In genomic region chr5:110639459-110639858, GRCm38 (mm10) we compare ENCODE assay signal across 8 mouse cellular contexts. TPM values are rescaled to one million over a fixed set of nuclear protein-coding genes. Genes with fewer than 3 reads are reported as not detected.
DNase-seq lines count a peak whose midpoint lies in the region; ATAC-seq and TF ChIP-seq lines count a peak whose summit lies in the region.

No protein-coding gene starts in this region.

- H3K4me3 ChIP-seq in embryonic facial prominence, embryonic 11.5 days (ENCODE audit: low read depth, low read length), result no peak overlapping the region
- H3K4me3 ChIP-seq in heart, embryonic 14.5 days (ENCODE audit: control insufficient read depth in 1 of 2, insufficient read depth in 1 of 2, low read depth in 1 of 2, low read length in 2 of 2), result peak overlapping the region in 1 of 2 experiments; percentile 19; a peak in 2 of 4 replicates
- H3K4me3 ChIP-seq in liver, embryonic 13.5 days (replicated peaks), result peak overlapping the region; percentile 25; the same call in 1 of the 2 replicates
- H3K4me3 ChIP-seq in neural tube, embryonic 12.5 days, result no peak overlapping the region
- H3K4me3 ChIP-seq in stomach, postnatal 0 days (ENCODE audit: low read depth, low read length), result no peak overlapping the region

- H3K27ac ChIP-seq in embryonic facial prominence, embryonic 11.5 days (replicated peaks; ENCODE audit: low read depth, low read length), result no peak overlapping the region
- no peak overlapping the region for H3K27ac ChIP-seq in heart, embryonic 14.5 days (replicated peaks in 1 of 2; ENCODE audit: control insufficient read depth in 1 of 2, insufficient read depth in 1 of 2, low read depth in 2 of 2, low read length in 2 of 2)
- no peak overlapping the region for H3K27ac ChIP-seq in liver, embryonic 13.5 days
- H3K27ac ChIP-seq in neural tube, embryonic 12.5 days, result no peak overlapping the region
- H3K27ac ChIP-seq in stomach, postnatal 0 days (replicated peaks), result no peak overlapping the region

- H3K27me3 ChIP-seq in embryonic facial prominence, embryonic 11.5 days (ENCODE audit: control insufficient read depth, insufficient read depth, low read length), result no peaks in the 10 kb centered on the region
- no peaks in the 10 kb centered on the region for H3K27me3 ChIP-seq in heart, embryonic 14.5 days (ENCODE audit: control insufficient read depth, insufficient read depth, low read length)
- peaks cover 4% of the 10 kb centered on the region; the same call in 1 of the 2 replicates for H3K27me3 ChIP-seq in liver, embryonic 13.5 days
- no peaks in the 10 kb centered on the region for H3K27me3 ChIP-seq in neural tube, embryonic 12.5 days (replicated peaks)
- H3K27me3 ChIP-seq in stomach, postnatal 0 days (ENCODE audit: control insufficient read depth, insufficient read depth, low read length), result no peaks in the 10 kb centered on the region

- H3K36me3 ChIP-seq in embryonic facial prominence, embryonic 11.5 days (replicated peaks; ENCODE audit: control insufficient read depth, insufficient read depth, low read depth, low read length), result no peaks in the 10 kb centered on the region
- no peaks in the 10 kb centered on the region for H3K36me3 ChIP-seq in heart, embryonic 14.5 days (ENCODE audit: control insufficient read depth, insufficient read depth, low read length)
- peaks cover 2% of the 10 kb centered on the region for H3K36me3 ChIP-seq in liver, embryonic 13.5 days
- H3K36me3 ChIP-seq in neural tube, embryonic 12.5 days, result no peaks in the 10 kb centered on the region
- no peaks in the 10 kb centered on the region for H3K36me3 ChIP-seq in stomach, postnatal 0 days (ENCODE audit: control insufficient read depth, insufficient read depth, low read length)

- TF ChIP-seq EP300 in stomach, postnatal 0 days (optimal IDR thresholded peaks at IDR 0.05), result no peak

- H3K4me2 ChIP-seq in embryonic facial prominence, embryonic 11.5 days (ENCODE audit: low read depth, low read length), result no peak overlapping the region; the same call in 1 of the 2 replicates
- H3K4me2 ChIP-seq in heart, embryonic 14.5 days (ENCODE audit: low read length), result peak overlapping the region; percentile 46
- H3K4me2 ChIP-seq in liver, embryonic 13.5 days, result peak overlapping the region; percentile 46
- peak overlapping the region; percentile 33 for H3K4me2 ChIP-seq in neural tube, embryonic 12.5 days (replicated peaks)
- peak overlapping the region; percentile 47 for H3K4me2 ChIP-seq in stomach, postnatal 0 days (replicated peaks; ENCODE audit: low read depth)

- no peaks in the 10 kb centered on the region for H3K4me1 ChIP-seq in embryonic facial prominence, embryonic 11.5 days (ENCODE audit: control insufficient read depth, insufficient read depth, low read length)
- no peaks in the 10 kb centered on the region for H3K4me1 ChIP-seq in heart, embryonic 14.5 days (ENCODE audit: control insufficient read depth in 2 of 2, insufficient read depth in 2 of 2, low read length in 2 of 2)
- H3K4me1 ChIP-seq in liver, embryonic 13.5 days (replicated peaks), result no peaks in the 10 kb centered on the region
- no peaks in the 10 kb centered on the region for H3K4me1 ChIP-seq in neural tube, embryonic 12.5 days
- H3K4me1 ChIP-seq in stomach, postnatal 0 days (replicated peaks; ENCODE audit: control insufficient read depth, insufficient read depth), result no peaks in the 10 kb centered on the region

- peak; percentile 86 for DNase-seq in CD4-positive helper T cell, adult 2 months (ENCODE audit: low read depth, low spot score)
- DNase-seq in adrenal gland, adult 8-10 months, result peak; percentile 39
- DNase-seq in embryonic facial prominence, embryonic 11.5 days (ENCODE audit: low spot score), result peak; percentile 84
- peak; percentile 63 to 80 for DNase-seq in kidney, postnatal 36 days
- peak; percentile 50 for DNase-seq in liver, embryonic 13.5 days
- peak; percentile 69 for DNase-seq in stomach, postnatal 0 days (ENCODE audit: low spot score)

- H3K9me3 ChIP-seq in embryonic facial prominence, embryonic 11.5 days (replicated peaks; ENCODE audit: control insufficient read depth, low read length), result no peaks in the 10 kb centered on the region
- H3K9me3 ChIP-seq in heart, embryonic 14.5 days (ENCODE audit: control insufficient read depth, low read length), result no peaks in the 10 kb centered on the region
- H3K9me3 ChIP-seq in liver, embryonic 13.5 days (replicated peaks), result no peaks in the 10 kb centered on the region
- no peaks in the 10 kb centered on the region for H3K9me3 ChIP-seq in neural tube, embryonic 12.5 days
- H3K9me3 ChIP-seq in stomach, postnatal 0 days (ENCODE audit: control insufficient read depth, low read length), result no peaks in the 10 kb centered on the region

- peak; percentile 90 for TF ChIP-seq CTCF in stomach, postnatal 0 days (IDR thresholded peaks at IDR 0.05; ENCODE audit: low read depth)

- peak overlapping the region; percentile 39 for H3K9ac ChIP-seq in embryonic facial prominence, embryonic 11.5 days (replicated peaks; ENCODE audit: low read length)
- peak overlapping the region; percentile 58; the same call in 1 of the 2 replicates for H3K9ac ChIP-seq in heart, embryonic 14.5 days (ENCODE audit: low read length)
- no peak overlapping the region for H3K9ac ChIP-seq in liver, embryonic 13.5 days
- no peak overlapping the region for H3K9ac ChIP-seq in neural tube, embryonic 12.5 days
- no peak overlapping the region for H3K9ac ChIP-seq in stomach, postnatal 0 days (ENCODE audit: low read length)

- 23% methylated on average over 12 of the region's 12 CpGs for WGBS in embryonic facial prominence, embryonic 11.5 days
- 17% methylated on average over 12 of the region's 12 CpGs for WGBS in heart, embryonic 14.5 days
- 21% methylated on average over 12 of the region's 12 CpGs for WGBS in liver, embryonic 13.5 days (ENCODE audit: insufficient replicate concordance)
- 25% methylated on average over 12 of the region's 12 CpGs for WGBS in neural tube, embryonic 12.5 days
- WGBS in stomach, postnatal 0 days, result 22% methylated on average over 12 of the region's 12 CpGs

- no peak for ATAC-seq in embryonic facial prominence, embryonic 11.5 days (replicated peaks; ENCODE audit: insufficient number of reproducible peaks, low FRiP score, low TSS enrichment, low read depth)
- ATAC-seq in heart, embryonic 14.5 days (ENCODE audit: insufficient number of reproducible peaks, insufficient read depth, low FRiP score, low read depth), result no peak
- ATAC-seq in liver, embryonic 13.5 days (ENCODE audit: low read depth), result no peak
- ATAC-seq in neural tube, embryonic 12.5 days (ENCODE audit: low FRiP score, low read depth), result no peak
- ATAC-seq in stomach, postnatal 0 days (ENCODE audit: low FRiP score, low TSS enrichment), result no peak

RNA-seq across cellular contexts. Expression of gene Noc4l, which starts 13.8 kb away (rescaled TPM):
- total RNA-seq in adrenal gland, adult 8-10 months (2022), result 10 to 100 TPM; 16.0 to 22.6 (median 19.0) TPM
- 57.4 and 60.4 TPM in 2 replicates for polyA plus RNA-seq in embryonic facial prominence, embryonic 11.5 days (2014; fragmentation: Nextera tagmentation; extraction: Ambion mirVana)
- polyA plus RNA-seq in heart, embryonic 14.5 days (2014; fragmentation: Nextera tagmentation; extraction: Ambion mirVana), result 25.6 and 27.5 TPM in 2 replicates
- polyA plus RNA-seq in liver, embryonic 13.5 days (2015; fragmentation: Nextera tagmentation; extraction: Ambion mirVana), result 66.8 and 70.9 TPM in 2 replicates
- polyA plus RNA-seq in neural tube, embryonic 12.5 days (2016; fragmentation: Nextera tagmentation; extraction: Ambion mirVana), result 49.2 and 50.4 TPM in 2 replicates
- polyA plus RNA-seq in stomach, postnatal 0 days (2015; fragmentation: Nextera tagmentation; extraction: Ambion mirVana), result 24.1 and 25.9 TPM in 2 replicates

RNA-seq across cellular contexts. Expression of gene Ddx51, which starts 13.8 kb away (rescaled TPM):
- 10 to 100 TPM; 24.3 to 30.8 (median 26.9) TPM for total RNA-seq in adrenal gland, adult 8-10 months (2022)
- 39.7 and 42.7 TPM in 2 replicates for polyA plus RNA-seq in embryonic facial prominence, embryonic 11.5 days (2014; fragmentation: Nextera tagmentation; extraction: Ambion mirVana)
- 9.1 and 14.3 TPM in 2 replicates for polyA plus RNA-seq in heart, embryonic 14.5 days (2014; fragmentation: Nextera tagmentation; extraction: Ambion mirVana)
- 18.2 and 20.9 TPM in 2 replicates for polyA plus RNA-seq in liver, embryonic 13.5 days (2015; fragmentation: Nextera tagmentation; extraction: Ambion mirVana)
- polyA plus RNA-seq in neural tube, embryonic 12.5 days (2016; fragmentation: Nextera tagmentation; extraction: Ambion mirVana), result 32.1 and 33.9 TPM in 2 replicates
- 7.7 and 10.0 TPM in 2 replicates for polyA plus RNA-seq in stomach, postnatal 0 days (2015; fragmentation: Nextera tagmentation; extraction: Ambion mirVana)

Comparison
In these comparisons a context has a peak if more than half of its experiments do, and no peak if none do; other contexts are left out.
1. H3K9ac ChIP-seq: peak in embryonic facial prominence, embryonic 11.5 days (single experiment) and heart, embryonic 14.5 days (single experiment); none in liver, embryonic 13.5 days (single experiment), neural tube, embryonic 12.5 days (single experiment) and stomach, postnatal 0 days (single experiment).
2. Peak in every context shown above with its lines, with median percentiles within 50 percentile points of each other: DNase-seq.